Mouse (Mus musculus): ENCODE measurements around the gene Atp6v0b.

- TF ChIP-seq POLR2A (IDR thresholded peaks at IDR 0.05; ENCODE audit: low read depth, low read length), result no peak
- TF ChIP-seq CTCF (IDR thresholded peaks at IDR 0.05; ENCODE audit: borderline replicate concordance, insufficient read depth, low read length), result no peak
Observed at GRCm38 (mm10) chr4:117852152-117852868, 34.8 kb downstream of the Atp6v0b start.

Measured in embryonic fibroblast, embryonic 13.5 days (primary cell).